Mouse (Mus musculus): ENCODE data around the gene Irf4. TPM values are rescaled to one million over a fixed set of nuclear protein-coding genes. Genes with fewer than 3 reads are reported as not detected.

Irf4 gene
- polyA plus RNA-seq, 1 experiment from 2014 or later = 0.04 TPM

GRCm38 (mm10) chr13:30754825-30755476 is 5.9 kb downstream of the Irf4 start:
- no peak for ATAC-seq
- Histone ChIP-seq H3K4me1 (ENCODE audit: control insufficient read depth, insufficient read depth, low read length) (peaks cover under 1% of the 10 kb centered on the region), H3K27me3 (replicated peaks; ENCODE audit: control insufficient read depth, insufficient read depth, low read length) (peaks cover 15% of the 10 kb centered on the region), H3K27ac (ENCODE audit: low read depth, low read length) (no peak overlapping the region), H3K9me3 (replicated peaks; ENCODE audit: control insufficient read depth, low read length) (no peaks in the 10 kb centered on the region), H3K9ac (ENCODE audit: low read length) (no peak overlapping the region), H3K4me2 (ENCODE audit: low read length) (no peak overlapping the region), H3K36me3 (ENCODE audit: control insufficient read depth, insufficient read depth, low read length) (no peaks in the 10 kb centered on the region), H3K4me3 (ENCODE audit: low read depth, low read length) (no peak overlapping the region)
- WGBS = 87% methylated on average over 10 of the region's 10 CpGs
- DNase-seq (ENCODE audit: low spot score) = no peak

- no peak for DNase-seq (ENCODE audit: low spot score)
- no peaks in the 10 kb centered on the region for H3K9me3 ChIP-seq (replicated peaks; ENCODE audit: control insufficient read depth, low read length)
- H3K4me3 ChIP-seq (ENCODE audit: low read depth, low read length) = no peak overlapping the region
- no peaks in the 10 kb centered on the region for H3K4me1 ChIP-seq (ENCODE audit: control insufficient read depth, insufficient read depth, low read length)
- WGBS = 76% methylated on average over 3 of the region's 3 CpGs
- H3K27me3 ChIP-seq (replicated peaks; ENCODE audit: control insufficient read depth, insufficient read depth, low read length) = peaks cover 8% of the 10 kb centered on the region
- no peaks in the 10 kb centered on the region for H3K36me3 ChIP-seq (ENCODE audit: control insufficient read depth, insufficient read depth, low read length)
- no peak overlapping the region for H3K4me2 ChIP-seq (ENCODE audit: low read length)
- H3K9ac ChIP-seq (ENCODE audit: low read length) = no peak overlapping the region
- no peak for ATAC-seq
- H3K27ac ChIP-seq (ENCODE audit: low read depth, low read length) = no peak overlapping the region
Observed at GRCm38 (mm10) chr13:30755577-30755976, 6.6 kb downstream of the Irf4 start.

GRCm38 (mm10) chr13:30755998-30756639 is 7.1 kb downstream of the Irf4 start:
- Histone ChIP-seq H3K9ac (ENCODE audit: low read length) (no peak overlapping the region), H3K4me1 (ENCODE audit: control insufficient read depth, insufficient read depth, low read length) (no peaks in the 10 kb centered on the region), H3K27ac (ENCODE audit: low read depth, low read length) (no peak overlapping the region), H3K27me3 (replicated peaks; ENCODE audit: control insufficient read depth, insufficient read depth, low read length) (peaks cover 7% of the 10 kb centered on the region), H3K4me3 (ENCODE audit: low read depth, low read length) (no peak overlapping the region), H3K4me2 (ENCODE audit: low read length) (no peak overlapping the region), H3K9me3 (replicated peaks; ENCODE audit: control insufficient read depth, low read length) (no peaks in the 10 kb centered on the region), H3K36me3 (ENCODE audit: control insufficient read depth, insufficient read depth, low read length) (no peaks in the 10 kb centered on the region)
- DNase-seq (ENCODE audit: low spot score) (no peak), ATAC-seq (no peak)
- WGBS = 70% methylated on average over 9 of the region's 9 CpGs

- Histone ChIP-seq H3K9me3 (replicated peaks; ENCODE audit: control insufficient read depth, low read length) (no peaks in the 10 kb centered on the region), H3K4me3 (ENCODE audit: low read depth, low read length) (no peak overlapping the region), H3K4me2 (ENCODE audit: low read length) (no peak overlapping the region), H3K36me3 (ENCODE audit: control insufficient read depth, insufficient read depth, low read length) (no peaks in the 10 kb centered on the region), H3K27ac (ENCODE audit: low read depth, low read length) (no peak overlapping the region), H3K27me3 (replicated peaks; ENCODE audit: control insufficient read depth, insufficient read depth, low read length) (no peaks in the 10 kb centered on the region), H3K4me1 (ENCODE audit: control insufficient read depth, insufficient read depth, low read length) (no peaks in the 10 kb centered on the region), H3K9ac (ENCODE audit: low read length) (no peak overlapping the region)
- no peak for DNase-seq (ENCODE audit: low spot score)
- WGBS = 87% methylated on average over 14 of the region's 14 CpGs
- ATAC-seq = no peak
Observed at GRCm38 (mm10) chr13:30757264-30757900, 8.4 kb downstream of the Irf4 start.

DNA sequence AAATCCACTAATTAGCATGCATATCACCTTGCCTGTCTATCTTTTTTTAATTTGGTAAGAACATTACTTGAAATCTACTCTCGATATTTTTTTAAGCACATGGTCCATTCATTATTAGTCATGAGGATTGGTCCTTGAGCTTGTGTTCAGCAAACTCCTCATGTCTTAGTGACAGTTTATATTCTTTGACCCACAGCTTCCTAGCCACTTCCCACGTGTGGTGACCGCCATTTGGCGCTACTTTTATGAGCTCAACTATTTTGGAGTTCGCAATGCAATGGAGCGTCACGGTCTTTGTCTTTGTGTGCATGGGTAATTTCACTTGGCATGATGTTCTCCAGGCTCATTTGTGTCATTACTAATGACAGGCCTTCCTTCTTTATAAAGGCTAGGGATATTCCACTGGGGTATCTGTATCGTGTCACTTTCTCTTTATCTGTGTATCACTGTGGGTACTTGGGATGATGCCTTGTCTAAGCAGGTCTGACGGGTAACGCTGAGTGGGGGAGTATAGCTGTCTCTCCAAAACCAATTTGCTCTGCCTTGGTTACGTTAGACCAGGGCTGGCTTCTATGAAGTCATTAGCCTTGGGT is 9.9 kb downstream of the Irf4 start:
- Histone ChIP-seq H3K27ac (ENCODE audit: low read depth, low read length) (no peak overlapping the region), H3K9me3 (replicated peaks; ENCODE audit: control insufficient read depth, low read length) (no peaks in the 10 kb centered on the region), H3K9ac (ENCODE audit: low read length) (no peak overlapping the region), H3K27me3 (replicated peaks; ENCODE audit: control insufficient read depth, insufficient read depth, low read length) (no peaks in the 10 kb centered on the region), H3K36me3 (ENCODE audit: control insufficient read depth, insufficient read depth, low read length) (no peaks in the 10 kb centered on the region), H3K4me3 (ENCODE audit: low read depth, low read length) (no peak overlapping the region), H3K4me2 (ENCODE audit: low read length) (no peak overlapping the region), H3K4me1 (ENCODE audit: control insufficient read depth, insufficient read depth, low read length) (no peaks in the 10 kb centered on the region)
- WGBS = 64% methylated on average over 11 of the region's 11 CpGs
- ATAC-seq (no peak), DNase-seq (ENCODE audit: low spot score) (no peak)

DNA sequence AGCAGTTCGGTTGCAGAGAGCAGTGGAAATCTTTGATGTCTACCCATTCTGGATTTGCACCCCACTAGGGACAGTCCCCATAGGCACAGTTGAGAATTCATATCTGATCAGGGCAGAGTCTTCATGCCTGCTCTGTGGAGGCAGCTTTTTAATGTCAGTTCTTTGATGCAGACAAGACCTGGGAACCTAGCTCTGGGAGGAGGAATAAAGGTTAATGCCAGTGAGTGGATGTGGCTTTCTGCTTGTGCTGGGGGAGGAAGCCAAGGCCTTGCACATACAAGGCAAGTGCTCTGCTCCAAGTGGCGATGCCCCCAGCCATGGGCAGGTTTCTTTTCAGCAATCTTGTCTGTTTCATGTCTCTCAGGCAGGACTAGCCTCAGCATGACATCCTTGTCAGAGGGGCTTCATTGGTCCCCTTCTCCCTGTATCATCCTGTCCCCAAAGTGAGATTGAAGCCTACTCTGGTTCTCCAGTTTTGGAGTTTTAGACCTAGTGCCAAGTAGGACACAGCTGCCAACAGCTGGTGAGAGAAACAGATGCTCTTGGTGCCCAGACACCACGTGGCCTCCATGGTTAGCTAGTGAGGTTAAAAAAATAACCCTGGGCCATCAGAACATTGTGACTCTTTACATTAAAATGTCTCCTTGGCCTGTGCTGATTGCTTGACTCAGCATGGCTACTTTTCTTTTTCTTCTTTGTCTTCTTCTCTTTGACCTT is 11.5 kb downstream of the Irf4 start:
- DNase-seq (ENCODE audit: low spot score) (no peak), ATAC-seq (no peak)
- Histone ChIP-seq H3K4me3 (ENCODE audit: low read depth, low read length) (no peak overlapping the region), H3K9me3 (replicated peaks; ENCODE audit: control insufficient read depth, low read length) (no peaks in the 10 kb centered on the region), H3K27ac (ENCODE audit: low read depth, low read length) (no peak overlapping the region), H3K4me2 (ENCODE audit: low read length) (no peak overlapping the region), H3K36me3 (ENCODE audit: control insufficient read depth, insufficient read depth, low read length) (no peaks in the 10 kb centered on the region), H3K4me1 (ENCODE audit: control insufficient read depth, insufficient read depth, low read length) (no peaks in the 10 kb centered on the region), H3K27me3 (replicated peaks; ENCODE audit: control insufficient read depth, insufficient read depth, low read length) (no peaks in the 10 kb centered on the region), H3K9ac (ENCODE audit: low read length) (no peak overlapping the region)
- WGBS = 77% methylated on average over 3 of the region's 3 CpGs

- Histone ChIP-seq H3K4me1 (ENCODE audit: control insufficient read depth, insufficient read depth, low read length) (no peaks in the 10 kb centered on the region), H3K4me3 (ENCODE audit: low read depth, low read length) (no peak overlapping the region), H3K9me3 (replicated peaks; ENCODE audit: control insufficient read depth, low read length) (no peaks in the 10 kb centered on the region), H3K36me3 (ENCODE audit: control insufficient read depth, insufficient read depth, low read length) (no peaks in the 10 kb centered on the region), H3K9ac (ENCODE audit: low read length) (no peak overlapping the region), H3K27ac (ENCODE audit: low read depth, low read length) (no peak overlapping the region), H3K27me3 (replicated peaks; ENCODE audit: control insufficient read depth, insufficient read depth, low read length) (no peaks in the 10 kb centered on the region), H3K4me2 (ENCODE audit: low read length) (no peak overlapping the region)
- DNase-seq (ENCODE audit: low spot score) (no peak), ATAC-seq (no peak)
- 91% methylated on average over 8 of the region's 8 CpGs for WGBS
Observed at GRCm38 (mm10) chr13:30761151-30761631, 12.2 kb downstream of the Irf4 start.

- Histone ChIP-seq H3K4me3 (ENCODE audit: low read depth, low read length) (no peak overlapping the region), H3K4me2 (ENCODE audit: low read length) (no peak overlapping the region), H3K27me3 (replicated peaks; ENCODE audit: control insufficient read depth, insufficient read depth, low read length) (no peaks in the 10 kb centered on the region), H3K9me3 (replicated peaks; ENCODE audit: control insufficient read depth, low read length) (no peaks in the 10 kb centered on the region), H3K27ac (ENCODE audit: low read depth, low read length) (no peak overlapping the region), H3K4me1 (ENCODE audit: control insufficient read depth, insufficient read depth, low read length) (no peaks in the 10 kb centered on the region), H3K36me3 (ENCODE audit: control insufficient read depth, insufficient read depth, low read length) (no peaks in the 10 kb centered on the region), H3K9ac (ENCODE audit: low read length) (no peak overlapping the region)
- WGBS = 82% methylated on average over 4 of the region's 4 CpGs
- no peak for ATAC-seq
- no peak for DNase-seq (ENCODE audit: low spot score)
Observed at GRCm38 (mm10) chr13:30762224-30762623, 13.2 kb downstream of the Irf4 start.

Measured in forebrain, embryonic 14.5 days (tissue).